Mouse (Mus musculus): ENCODE measurements around the gene Cadps2.

- no peak for TF ChIP-seq CTCF (IDR thresholded peaks at IDR 0.05; ENCODE audit: insufficient read depth, low read depth, low read length)
- TF ChIP-seq POLR2A (IDR thresholded peaks at IDR 0.05; ENCODE audit: insufficient read depth, low read depth, low read length), result no peak
Measured at GRCm38 (mm10) chr6:23837127-23837526, 2.1 kb downstream of the Cadps2 start.

Data from olfactory bulb, adult 2 months (tissue).